ENCODE assay signal across 9 mouse cellular contexts in genomic region chr5:124529697-124530096, GRCm38 (mm10). TPM values are rescaled to one million over a fixed set of nuclear protein-coding genes. Genes with fewer than 3 reads are reported as not detected.
DNase-seq lines count a peak whose midpoint lies in the region; ATAC-seq and TF ChIP-seq lines count a peak whose summit lies in the region.
"Had no signal": no experiment of that assay in that cellular context is flagged by ENCODE, and none has a peak within 500 bp of the region (broad histone marks: within the 10 kb centered on the region; RNA-seq: fewer than 3 reads in every experiment).

No protein-coding gene starts in this region.

- H3K4me3 ChIP-seq in lung, embryonic 14.5 days (ENCODE audit: low read depth, low read length) = peak overlapping the region; percentile 76
- H3K4me3 ChIP-seq in hindbrain, embryonic 12.5 days = peak overlapping the region; percentile 81
- H3K4me3 ChIP-seq in liver, embryonic 13.5 days (replicated peaks) = peak overlapping the region; percentile 67; the same call in 1 of the 2 replicates
- peak overlapping the region; percentile 70 for H3K4me3 ChIP-seq in stomach, embryonic 16.5 days (replicated peaks; ENCODE audit: low read length)

- DNase-seq in lung, embryonic 14.5 days = no peak
- DNase-seq in lung, postnatal 36 days = no peak
- DNase-seq in liver, embryonic 13.5 days = no peak
- no peak for DNase-seq in ovary, adult 18-20 months (ENCODE audit: low spot score)
- no peak for DNase-seq in adrenal gland, adult 18-20 months (ENCODE audit: low spot score in 2 of 2)
- no peak for DNase-seq in left cerebral cortex, adult 11 months (ENCODE audit: low spot score)

- peak overlapping the region; percentile 74 for H3K9ac ChIP-seq in lung, embryonic 14.5 days
- peak overlapping the region; percentile 75; the same call in 1 of the 2 replicates for H3K9ac ChIP-seq in hindbrain, embryonic 12.5 days
- 0 out of 2 replicates have a peak overlapping the region, but pooled peaks have one; percentile 62 for H3K9ac ChIP-seq in liver, embryonic 13.5 days
- peak overlapping the region; percentile 80 for H3K9ac ChIP-seq in stomach, embryonic 16.5 days (ENCODE audit: low read length)

- 44% methylated on average over 8 of the region's 8 CpGs for WGBS in lung, embryonic 14.5 days
- WGBS in hindbrain, embryonic 12.5 days = 58% methylated on average over 8 of the region's 8 CpGs
- WGBS in liver, embryonic 13.5 days (ENCODE audit: insufficient replicate concordance) = 22% methylated on average over 8 of the region's 8 CpGs
- 37% methylated on average over 8 of the region's 8 CpGs for WGBS in stomach, embryonic 16.5 days

- no peaks in the 10 kb centered on the region for H3K27me3 ChIP-seq in lung, embryonic 14.5 days (ENCODE audit: insufficient read depth, low read length)
- no peaks in the 10 kb centered on the region for H3K27me3 ChIP-seq in hindbrain, embryonic 12.5 days
- peaks cover 53% of the 10 kb centered on the region for H3K27me3 ChIP-seq in liver, embryonic 13.5 days
- H3K27me3 ChIP-seq in stomach, embryonic 16.5 days (ENCODE audit: control insufficient read depth, insufficient read depth, low read length) = no peaks in the 10 kb centered on the region

- H3K4me2 ChIP-seq in lung, embryonic 14.5 days = peak overlapping the region; percentile 90
- peak overlapping the region; percentile 73 for H3K4me2 ChIP-seq in hindbrain, embryonic 12.5 days (replicated peaks)
- peak overlapping the region; percentile 82 for H3K4me2 ChIP-seq in liver, embryonic 13.5 days
- H3K4me2 ChIP-seq in stomach, embryonic 16.5 days (ENCODE audit: low read depth, low read length) = peak overlapping the region; percentile 89

- no peaks in the 10 kb centered on the region for H3K9me3 ChIP-seq in lung, embryonic 14.5 days (ENCODE audit: low read depth, low read length)
- no peaks in the 10 kb centered on the region for H3K9me3 ChIP-seq in hindbrain, embryonic 12.5 days (replicated peaks)
- H3K9me3 ChIP-seq in liver, embryonic 13.5 days (replicated peaks) = no peaks in the 10 kb centered on the region
- no peaks in the 10 kb centered on the region for H3K9me3 ChIP-seq in stomach, embryonic 16.5 days (replicated peaks; ENCODE audit: control insufficient read depth, low read length)
- H3K9me3 ChIP-seq: G1E had no signal

- no peak for ATAC-seq in lung, embryonic 14.5 days (ENCODE audit: insufficient read depth)
- ATAC-seq in hindbrain, embryonic 12.5 days (ENCODE audit: low FRiP score) = no peak
- no peak for ATAC-seq in liver, embryonic 13.5 days (ENCODE audit: low read depth)
- ATAC-seq in stomach, embryonic 16.5 days (ENCODE audit: insufficient read depth, low FRiP score) = no peak

- H3K4me1 ChIP-seq in lung, embryonic 14.5 days (ENCODE audit: insufficient read depth) = peaks cover 10% of the 10 kb centered on the region; the same call in 1 of the 2 replicates
- H3K4me1 ChIP-seq in hindbrain, embryonic 12.5 days = peaks cover 38% of the 10 kb centered on the region
- H3K4me1 ChIP-seq in liver, embryonic 13.5 days (replicated peaks) = peaks cover 43% of the 10 kb centered on the region
- H3K4me1 ChIP-seq in stomach, embryonic 16.5 days (ENCODE audit: control insufficient read depth, insufficient read depth, low read length) = peaks cover 34% of the 10 kb centered on the region

- no peak for TF ChIP-seq CTCF in lung, embryonic 14.5 days (IDR thresholded peaks at IDR 0.05; ENCODE audit: low read depth)

- no peaks in the 10 kb centered on the region for H3K36me3 ChIP-seq in lung, embryonic 14.5 days (ENCODE audit: insufficient read depth)
- H3K36me3 ChIP-seq in hindbrain, embryonic 12.5 days = no peaks in the 10 kb centered on the region
- H3K36me3 ChIP-seq in liver, embryonic 13.5 days = no peaks in the 10 kb centered on the region
- H3K36me3 ChIP-seq in stomach, embryonic 16.5 days (ENCODE audit: control insufficient read depth, insufficient read depth, low read length) = no peaks in the 10 kb centered on the region
- H3K36me3 ChIP-seq: G1E had no signal

- H3K27ac ChIP-seq in lung, embryonic 14.5 days (ENCODE audit: low read depth) = no peak overlapping the region
- no peak overlapping the region for H3K27ac ChIP-seq in hindbrain, embryonic 12.5 days
- H3K27ac ChIP-seq in liver, embryonic 13.5 days = no peak overlapping the region
- H3K27ac ChIP-seq in stomach, embryonic 16.5 days (ENCODE audit: low read length) = peak overlapping the region; percentile 32; the same call in 1 of the 2 replicates

RNA-seq across cellular contexts. Expression of gene Rilpl1, which starts 1.5 kb away (rescaled TPM):
- 20.3 and 21.1 TPM in 2 replicates for polyA plus RNA-seq in lung, embryonic 14.5 days (2014; fragmentation: Nextera tagmentation; extraction: Ambion mirVana)
- 18.9 and 20.9 TPM in 2 replicates for polyA plus RNA-seq in hindbrain, embryonic 12.5 days (2016; fragmentation: Nextera tagmentation; extraction: Ambion mirVana)
- 1.9 and 2.5 TPM in 2 replicates for polyA plus RNA-seq in liver, embryonic 13.5 days (2015; fragmentation: Nextera tagmentation; extraction: Ambion mirVana)
- 8.9 and 11.0 TPM in 2 replicates for polyA plus RNA-seq in stomach, embryonic 16.5 days (2015; fragmentation: Nextera tagmentation; extraction: Ambion mirVana)
- 10 to 100 TPM; 13.1 to 17.6 TPM for total RNA-seq in adrenal gland, adult 18-20 months (2021)

RNA-seq across cellular contexts. Expression of gene Tmed2, which starts 10.8 kb away (rescaled TPM):
- polyA plus RNA-seq in lung, embryonic 14.5 days (2014; fragmentation: Nextera tagmentation; extraction: Ambion mirVana) = 588 and 646 TPM in 2 replicates
- polyA plus RNA-seq in hindbrain, embryonic 12.5 days (2016; fragmentation: Nextera tagmentation; extraction: Ambion mirVana) = 418 and 446 TPM in 2 replicates
- 366 and 422 TPM in 2 replicates for polyA plus RNA-seq in liver, embryonic 13.5 days (2015; fragmentation: Nextera tagmentation; extraction: Ambion mirVana)
- 641 and 673 TPM in 2 replicates for polyA plus RNA-seq in stomach, embryonic 16.5 days (2015; fragmentation: Nextera tagmentation; extraction: Ambion mirVana)
- total RNA-seq in adrenal gland, adult 18-20 months (2021) = 100 to 1,000 TPM; 214 to 218 TPM

RNA-seq across cellular contexts. Expression of gene Ddx55, which starts 23.0 kb away (rescaled TPM):
- polyA plus RNA-seq in lung, embryonic 14.5 days (2014; fragmentation: Nextera tagmentation; extraction: Ambion mirVana) = 12.7 and 14.1 TPM in 2 replicates
- 18.0 and 19.1 TPM in 2 replicates for polyA plus RNA-seq in hindbrain, embryonic 12.5 days (2016; fragmentation: Nextera tagmentation; extraction: Ambion mirVana)
- polyA plus RNA-seq in liver, embryonic 13.5 days (2015; fragmentation: Nextera tagmentation; extraction: Ambion mirVana) = 9.4 and 11.0 TPM in 2 replicates
- 12.5 and 15.1 TPM in 2 replicates for polyA plus RNA-seq in stomach, embryonic 16.5 days (2015; fragmentation: Nextera tagmentation; extraction: Ambion mirVana)
- 10 to 100 TPM; 13.2 to 15.3 TPM for total RNA-seq in adrenal gland, adult 18-20 months (2021)

RNA-seq across cellular contexts. Expression of gene Snrnp35, which starts 46.8 kb away (rescaled TPM):
- polyA plus RNA-seq in lung, embryonic 14.5 days (2014; fragmentation: Nextera tagmentation; extraction: Ambion mirVana) = 10.7 and 10.8 TPM in 2 replicates
- polyA plus RNA-seq in hindbrain, embryonic 12.5 days (2016; fragmentation: Nextera tagmentation; extraction: Ambion mirVana) = 23.8 and 27.2 TPM in 2 replicates
- polyA plus RNA-seq in liver, embryonic 13.5 days (2015; fragmentation: Nextera tagmentation; extraction: Ambion mirVana) = 14.6 and 15.0 TPM in 2 replicates
- polyA plus RNA-seq in stomach, embryonic 16.5 days (2015; fragmentation: Nextera tagmentation; extraction: Ambion mirVana) = 22.0 and 24.3 TPM in 2 replicates
- total RNA-seq in adrenal gland, adult 18-20 months (2021) = 10 to 100 TPM; 20.8 to 21.9 TPM

RNA-seq across cellular contexts. Expression of gene Eif2b1, which starts 49.2 kb away (rescaled TPM):
- polyA plus RNA-seq in lung, embryonic 14.5 days (2014; fragmentation: Nextera tagmentation; extraction: Ambion mirVana) = 78.0 and 81.6 TPM in 2 replicates
- 66.0 and 69.5 TPM in 2 replicates for polyA plus RNA-seq in hindbrain, embryonic 12.5 days (2016; fragmentation: Nextera tagmentation; extraction: Ambion mirVana)
- 69.8 and 80.8 TPM in 2 replicates for polyA plus RNA-seq in liver, embryonic 13.5 days (2015; fragmentation: Nextera tagmentation; extraction: Ambion mirVana)
- polyA plus RNA-seq in stomach, embryonic 16.5 days (2015; fragmentation: Nextera tagmentation; extraction: Ambion mirVana) = 71.5 and 74.6 TPM in 2 replicates
- 10 to 100 TPM; 40.0 to 45.5 TPM for total RNA-seq in adrenal gland, adult 18-20 months (2021)
